Mouse (Mus musculus): ENCODE measurements around the gene Scaf1.

Scaf1 gene

GRCm38 (mm10) chr7:44985595-44986191 is 30.5 kb downstream of the Scaf1 start:
- peak; percentile 55 to 74 for DNase-seq (ENCODE audit: low spot score in 2 of 2)

DNA sequence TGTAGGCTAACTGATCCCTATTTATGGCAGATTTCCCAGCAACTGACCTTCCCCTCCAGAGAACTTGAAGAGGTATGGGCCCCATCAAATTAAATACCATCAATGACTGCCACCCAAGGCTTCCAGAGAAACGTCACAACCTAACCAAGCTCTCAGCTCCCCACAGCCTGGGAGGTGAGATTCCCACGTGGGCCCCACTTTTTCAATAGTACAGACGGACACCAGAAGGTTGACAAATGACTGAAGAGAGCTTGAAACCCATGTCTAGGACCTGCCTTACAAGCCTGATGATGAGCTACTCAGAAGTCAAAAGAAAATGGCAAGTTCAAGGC is 31.4 kb downstream of the Scaf1 start:
- no peak for DNase-seq (ENCODE audit: low spot score in 2 of 2)

- no peak for DNase-seq (ENCODE audit: low spot score in 2 of 2)
Observed at GRCm38 (mm10) chr7:44983944-44984832, 32.0 kb downstream of the Scaf1 start.

DNA sequence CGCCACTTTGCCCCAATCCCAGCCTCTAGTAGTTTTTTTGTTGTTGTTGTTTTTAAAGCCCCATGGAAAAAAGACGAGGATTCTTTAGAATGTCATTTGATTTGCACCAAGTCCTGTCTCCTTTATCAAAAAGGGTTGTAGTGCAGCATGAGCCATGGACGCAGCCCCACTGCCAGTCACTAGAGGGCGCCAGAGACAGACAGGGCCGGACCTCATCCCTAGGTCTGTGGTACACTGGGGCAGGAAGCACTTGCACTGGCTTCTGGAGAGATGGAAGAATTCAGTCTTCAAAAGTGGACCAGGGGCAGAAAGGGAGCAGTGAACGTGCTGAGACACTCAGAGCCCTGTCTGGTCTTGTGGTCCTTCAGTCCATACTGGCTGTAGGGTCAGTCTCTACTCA is 33.1 kb downstream of the Scaf1 start:
- peak; percentile 70 to 87 for DNase-seq (ENCODE audit: low spot score in 2 of 2)

DNA sequence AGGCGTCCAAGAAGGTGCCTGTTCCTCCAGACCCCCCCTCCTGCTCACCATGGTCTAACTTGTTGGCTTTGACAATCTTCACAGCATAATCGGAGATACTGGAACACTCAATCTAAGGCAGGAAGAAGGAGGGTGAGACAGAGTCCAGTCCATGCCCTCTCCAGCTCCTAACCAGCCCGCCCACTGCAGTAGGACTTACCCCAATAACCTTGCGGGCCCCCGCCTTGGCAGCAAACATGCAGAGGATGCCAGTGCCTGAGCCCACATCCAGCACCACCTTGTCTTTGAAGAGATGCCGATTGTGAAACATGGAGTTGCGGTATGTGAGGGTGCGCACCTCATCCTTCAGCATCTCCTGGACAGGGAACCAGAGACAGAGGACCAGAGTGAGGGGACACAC is 34.6 kb downstream of the Scaf1 start:
- no peak for DNase-seq (ENCODE audit: low spot score in 2 of 2)

DNA sequence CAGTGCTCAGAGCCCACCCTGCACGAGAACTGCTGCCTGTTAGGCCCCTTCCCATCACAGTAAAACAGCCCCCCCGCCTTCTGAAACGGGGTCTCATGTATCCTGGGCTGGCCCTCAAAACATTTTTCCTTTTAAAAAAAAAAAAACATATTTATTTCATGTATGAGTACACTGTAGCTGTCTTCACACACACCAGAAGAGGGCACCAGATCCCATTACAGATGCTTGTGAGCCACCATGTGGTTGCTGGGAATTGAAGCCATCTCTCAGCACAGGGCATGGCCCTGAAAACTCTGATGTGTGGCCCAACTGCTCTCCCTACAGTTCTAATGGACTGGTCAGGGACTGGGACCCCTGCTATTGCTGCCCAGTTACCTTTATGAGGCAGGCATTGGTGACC is 37.9 kb downstream of the Scaf1 start:
- DNase-seq (ENCODE audit: low spot score in 2 of 2), result no peak

- peak in 1 of 2 experiments; percentile 19 for DNase-seq (ENCODE audit: low spot score in 2 of 2)
Observed at GRCm38 (mm10) chr7:44975117-44975419, 41.1 kb downstream of the Scaf1 start.

DNA sequence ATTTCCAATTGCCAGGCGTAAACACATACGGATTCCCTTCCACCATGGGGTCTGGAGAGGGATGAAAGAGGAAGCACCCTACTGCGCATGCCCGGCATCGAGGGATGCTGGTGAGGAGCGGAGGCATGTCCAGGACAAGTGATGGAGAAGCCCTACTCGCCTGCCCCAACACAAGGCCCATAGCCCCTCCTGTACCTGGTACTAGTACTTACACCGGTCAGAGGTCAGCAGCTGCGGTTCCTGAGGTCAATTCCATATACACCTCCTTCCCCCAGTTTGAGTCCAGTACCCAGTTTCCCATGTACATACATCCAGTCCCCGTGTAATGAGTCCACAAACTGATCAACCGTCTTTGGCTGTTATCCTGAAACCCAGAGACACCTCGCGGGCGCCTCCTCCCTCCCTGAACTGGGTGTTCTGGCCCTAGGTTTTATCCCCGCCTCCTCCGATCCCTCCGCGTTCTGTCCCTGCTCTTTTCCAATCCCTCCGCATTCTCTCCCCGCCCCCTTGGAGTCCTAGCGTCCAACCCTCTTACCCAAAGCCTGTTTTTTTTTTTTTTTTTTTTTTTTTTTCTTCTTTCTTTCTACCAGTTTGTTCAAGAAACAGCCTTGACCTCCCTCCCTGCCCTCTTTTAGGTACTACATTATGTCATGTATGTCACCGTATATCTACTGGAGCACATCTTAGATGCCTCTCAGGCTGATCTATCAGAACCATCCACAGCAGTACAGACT is 41.6 kb downstream of the Scaf1 start, which contains the start of gene Cpt1c:
Cpt1c (minus strand) TSS at position 469 of the 734 bp plus-strand sequence.
- DNase-seq (ENCODE audit: low spot score in 2 of 2), result peak; percentile 75 to 82

DNA sequence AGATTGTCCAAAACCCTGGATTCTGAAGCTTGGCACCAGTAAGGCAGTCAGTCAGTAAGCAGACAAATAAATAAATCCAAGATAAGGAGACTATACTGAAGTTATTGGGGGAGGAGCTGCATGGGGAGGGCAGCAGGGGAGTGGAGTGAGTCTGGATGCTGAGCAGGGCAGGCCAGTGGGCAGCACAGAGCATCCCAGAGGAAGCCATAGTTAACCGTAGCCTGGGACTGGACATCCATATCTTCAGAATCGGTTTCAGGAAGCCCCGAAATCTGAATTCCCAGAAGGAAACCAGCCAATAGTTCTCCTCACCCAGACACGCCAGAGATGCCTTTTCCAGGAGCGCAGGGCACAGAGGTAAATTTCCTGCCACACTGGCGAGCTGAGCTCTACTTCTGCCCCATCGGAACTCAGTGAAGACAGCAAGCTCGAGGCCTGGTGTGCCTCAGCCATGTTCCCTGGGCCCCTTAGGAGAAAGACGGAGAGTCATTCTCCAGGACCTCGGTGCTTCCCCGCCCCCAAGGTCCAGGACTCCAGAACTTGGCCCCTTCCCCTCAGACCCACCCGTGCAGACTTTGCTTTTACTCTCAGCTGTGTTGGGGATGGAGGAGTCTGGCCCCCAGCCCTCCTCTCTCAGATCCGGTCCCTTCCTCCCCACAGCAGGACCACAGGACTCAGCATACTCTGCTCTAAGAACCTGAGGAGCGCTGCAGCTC is 42.6 kb downstream of the Scaf1 start:
- DNase-seq (ENCODE audit: low spot score in 2 of 2), result peak in 1 of 2 experiments; percentile 19

GRCm38 (mm10) chr7:44971142-44971541 is 45.0 kb downstream of the Scaf1 start:
- no peak for DNase-seq (ENCODE audit: low spot score in 2 of 2)

DNA sequence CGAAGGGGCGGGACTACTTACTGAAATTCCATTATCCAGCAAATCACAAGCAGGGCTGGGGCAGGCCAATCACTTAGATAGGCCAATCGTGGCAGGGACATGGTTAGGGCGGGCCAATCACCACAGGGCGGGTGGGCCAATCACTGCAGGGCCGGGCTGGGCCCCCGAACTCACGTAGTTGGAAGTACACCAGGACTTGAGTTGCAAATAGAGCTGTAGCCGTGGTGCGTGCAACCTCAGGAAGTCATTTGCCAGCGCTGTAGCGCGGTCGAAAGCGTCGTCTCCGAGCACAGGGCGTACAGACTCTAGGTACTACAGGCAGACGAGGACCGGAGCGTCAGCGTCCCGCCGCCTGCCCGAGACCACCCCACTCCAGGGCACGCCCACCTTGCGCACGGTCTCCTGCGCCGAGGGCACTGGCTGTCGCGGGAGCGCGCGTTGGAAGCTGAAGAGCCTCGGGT is 45.9 kb downstream of the Scaf1 start:
- DNase-seq (ENCODE audit: low spot score in 2 of 2), result peak; percentile 76 to 87

- no peak for DNase-seq (ENCODE audit: low spot score in 2 of 2)
Observed at GRCm38 (mm10) chr7:44966638-44967037, 49.5 kb downstream of the Scaf1 start.

GRCm38 (mm10) chr7:44965975-44966374 is 50.2 kb downstream of the Scaf1 start:
- DNase-seq (ENCODE audit: low spot score in 2 of 2), result no peak

DNA sequence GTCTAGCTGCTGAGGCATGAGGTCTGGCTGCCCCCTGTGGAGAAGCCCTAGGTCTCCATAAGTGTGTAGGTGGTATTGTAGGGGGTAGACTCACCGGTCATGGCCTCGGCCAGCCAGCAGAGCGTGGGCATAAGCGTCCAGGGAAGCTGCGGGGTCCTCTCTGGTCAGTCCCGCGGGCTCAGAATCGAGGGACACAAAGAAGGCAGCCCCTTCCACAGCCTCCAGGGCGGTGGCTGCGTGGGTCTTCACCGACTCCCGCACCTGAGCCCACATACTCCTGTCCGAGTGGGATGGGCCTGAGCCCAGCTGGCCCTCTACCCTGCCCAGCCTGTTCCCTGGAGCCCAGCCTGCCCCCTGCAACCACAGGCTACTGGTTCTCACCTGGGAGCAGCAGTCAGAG is 51.2 kb downstream of the Scaf1 start:
- DNase-seq (ENCODE audit: low spot score in 2 of 2), result peak in 1 of 2 experiments; percentile 20

GRCm38 (mm10) chr7:44962831-44963230 is 53.3 kb downstream of the Scaf1 start:
- DNase-seq (ENCODE audit: low spot score in 2 of 2), result no peak

- no peak for DNase-seq (ENCODE audit: low spot score in 2 of 2)
Observed at GRCm38 (mm10) chr7:44962337-44962736, 53.8 kb downstream of the Scaf1 start.

- peak in 1 of 2 experiments; percentile 19 for DNase-seq (ENCODE audit: low spot score in 2 of 2)
Observed at GRCm38 (mm10) chr7:44960512-44960910, 55.7 kb downstream of the Scaf1 start.

GRCm38 (mm10) chr7:44959874-44960511 is 56.2 kb downstream of the Scaf1 start:
- no peak for DNase-seq (ENCODE audit: low spot score in 2 of 2)

DNA sequence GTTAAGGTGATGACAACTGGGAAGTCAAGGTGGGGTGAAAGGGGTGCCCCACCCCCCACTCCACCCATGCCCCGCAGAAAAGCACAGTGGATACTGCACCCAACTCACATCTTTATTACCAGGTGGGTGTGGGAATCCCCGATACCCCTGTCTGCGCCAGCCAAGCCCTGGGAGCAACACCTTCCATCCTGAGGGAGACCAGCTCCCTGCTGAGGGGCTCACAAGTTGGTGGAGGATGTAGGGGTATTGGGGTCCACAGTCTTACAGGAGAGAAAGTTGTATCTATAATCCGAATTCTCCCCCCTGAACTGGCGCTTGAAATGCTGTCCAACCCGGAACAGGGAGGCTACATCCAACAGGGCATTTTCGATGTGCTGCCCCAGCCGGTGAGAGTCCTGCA is 56.9 kb downstream of the Scaf1 start:
- no peak for DNase-seq (ENCODE audit: low spot score in 2 of 2)

GRCm38 (mm10) chr7:44958208-44958607 is 58.0 kb downstream of the Scaf1 start:
- DNase-seq (ENCODE audit: low spot score in 2 of 2), result peak in 1 of 2 experiments; percentile 33

- DNase-seq (ENCODE audit: low spot score in 2 of 2), result peak in 1 of 2 experiments; percentile 19
Observed at GRCm38 (mm10) chr7:44957183-44957835, 58.9 kb downstream of the Scaf1 start.

Data from cerebellum, postnatal 4 days (tissue).